Mouse (Mus musculus) kidney, adult 2 months (tissue): ENCODE data around the gene Il17rc.

Experiments used
- CTCF ChIP-seq: fragments of 200-500 bp; conservative IDR thresholded peaks from 2 replicates; pipeline ENCODE4 v1.5.1; 2011; ENCODE audit warnings: low read depth, mild to moderate bottlenecking, control low read depth, low read length, moderate library complexity, mixed read lengths; ENCODE audit not compliant: insufficient read depth, insufficient read length
- POLR2A ChIP-seq: fragments of 200-500 bp; IDR thresholded peaks from one replicate; pipeline ENCODE4 v1.6.1; 2011; ENCODE audit warnings: low read depth, low read length, control low read depth

DNA sequence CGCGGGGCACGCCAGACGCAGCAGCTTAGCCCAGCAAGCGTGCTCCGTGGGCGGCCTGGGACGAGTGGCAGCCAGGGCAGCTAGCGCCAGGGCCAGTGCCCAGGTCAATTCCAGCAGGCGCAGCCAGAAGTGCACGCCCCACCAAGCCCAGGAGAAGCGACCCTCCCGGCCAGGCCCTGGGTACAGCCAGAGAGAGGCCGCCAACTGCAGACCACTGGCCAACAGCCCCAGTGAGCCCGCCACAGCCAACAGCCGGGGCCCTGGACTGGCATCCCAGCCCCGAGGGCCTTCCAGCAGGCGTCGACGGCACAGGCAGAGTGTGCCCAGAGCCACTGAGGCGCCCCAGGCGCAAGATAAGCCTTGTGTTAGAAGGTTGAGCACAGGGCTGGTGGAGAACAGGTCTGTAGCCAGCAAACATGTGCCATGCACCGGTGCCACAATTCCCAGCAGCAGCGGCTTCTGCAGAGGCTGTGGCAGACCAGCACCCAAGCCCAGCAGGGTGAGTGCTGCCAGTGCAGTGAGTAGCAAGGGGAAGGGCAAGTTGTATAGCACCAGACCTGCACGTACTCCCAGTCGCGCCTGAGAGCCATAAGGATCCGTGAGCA is 23.9 kb downstream of the Il17rc start:
- TF ChIP-seq POLR2A (no peak), CTCF (no peak)
